Mouse (Mus musculus) neural tube, embryonic 13.5 days (tissue): ENCODE measurements around the gene BC067074. TPM values are rescaled to one million over a fixed set of nuclear protein-coding genes. Genes with fewer than 3 reads are reported as not detected.

Experiments used
- ATAC-seq: fragments of 200-750 bp; cut with Nextera tagmentation; 2 replicates; pipeline ENCODE4 v1.8.0; 2017; ENCODE audit warnings: low read depth, mild to moderate bottlenecking, moderate TSS enrichment, moderate library complexity
- H3K27ac ChIP-seq: fragments of 300-500 bp; sonication (generic); replicated peaks from 2 replicates; pipeline ENCODE4 v1.5.1; 2015; ENCODE audit warnings: moderate library complexity, mild to moderate bottlenecking, inconsistent platforms
- H3K27me3 ChIP-seq: fragments of 300-500 bp; sonication (generic); 2 replicates; pipeline ENCODE4 v1.6.1; 2015; ENCODE audit warnings: mild to moderate bottlenecking, inconsistent platforms
- H3K36me3 ChIP-seq: fragments of 300-500 bp; sonication (generic); 2 replicates; pipeline ENCODE4 v1.6.1; 2015; ENCODE audit warnings: mild to moderate bottlenecking, inconsistent platforms
- H3K4me1 ChIP-seq: fragments of 300-500 bp; sonication (generic); replicated peaks from 2 replicates; pipeline ENCODE4 v1.6.1; 2015; ENCODE audit warnings: inconsistent platforms
- H3K4me2 ChIP-seq: fragments of 300-500 bp; sonication (generic); 2 replicates; pipeline ENCODE4 v1.6.1; 2015; ENCODE audit warnings: inconsistent platforms, mild to moderate bottlenecking, moderate library complexity
- H3K4me3 ChIP-seq: fragments of 300-500 bp; sonication (generic); 2 replicates; pipeline ENCODE4 v1.5.1; 2015; ENCODE audit warnings: mild to moderate bottlenecking, inconsistent platforms
- H3K9ac ChIP-seq: fragments of 300-500 bp; sonication (generic); 2 replicates; pipeline ENCODE4 v1.6.1; 2015; ENCODE audit warnings: moderate library complexity, mild to moderate bottlenecking, inconsistent platforms
- H3K9me3 ChIP-seq: fragments of 300-500 bp; sonication (generic); 2 replicates; pipeline ENCODE4 v1.6.1; 2016; ENCODE audit warnings: inconsistent platforms
- WGBS: fragments of 180-500 bp; shearing (Covaris S2); methylation state at CpG from one replicate; pipeline ENCODE4 v1.1.7; 2015; 5-methylcytosine and 5-hydroxymethylcytosine counted together
- polyA plus RNA-seq: library from polyadenylated mRNA; unstranded; fragments of >200 nt; fragmentation: Nextera tagmentation; extraction: Ambion mirVana; gene quantifications from 2 replicates; pipeline ENCODE4 v1.2.1, GENCODE M21; 2015

BC067074 gene
- polyA plus RNA-seq, 1 experiment from 2014 or later = 0.59 TPM

- Histone ChIP-seq H3K27ac (no peak overlapping the region), H3K4me2 (no peak overlapping the region), H3K4me1 (0 out of 2 replicates have a peak, but pooled peaks cover 3% of the 10 kb centered on the region), H3K27me3 (no peaks in the 10 kb centered on the region), H3K36me3 (no peaks in the 10 kb centered on the region), H3K4me3 (no peak overlapping the region), H3K9ac (no peak overlapping the region), H3K9me3 (0 out of 2 replicates have a peak, but pooled peaks cover 6% of the 10 kb centered on the region)
- 47% methylated on average over 7 of the region's 7 CpGs for WGBS
- ATAC-seq = no peak
These were observed 39.3 kb downstream of the BC067074 start for GRCm38 (mm10) chr13:113332256-113332655.

DNA sequence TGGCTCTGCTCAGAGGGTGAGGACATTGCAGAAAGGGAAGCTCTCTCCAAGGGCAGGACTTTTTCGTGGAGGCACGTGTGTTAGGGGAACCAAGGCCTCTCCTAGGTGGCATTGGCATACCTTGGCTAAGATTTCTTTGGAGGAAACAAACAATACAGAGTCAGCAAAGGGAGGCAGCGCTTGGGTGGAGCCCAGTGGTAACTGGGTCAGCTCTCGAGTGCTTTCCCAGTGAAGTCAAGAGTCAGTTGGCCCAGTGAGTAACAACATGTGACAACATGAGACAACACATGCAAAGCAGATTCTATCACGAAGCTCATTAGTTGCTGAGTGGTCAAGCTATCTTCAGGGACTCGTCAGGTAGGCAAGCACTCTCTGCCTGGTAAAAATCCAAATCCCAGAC lies 40.4 kb downstream of the BC067074 start:
- Histone ChIP-seq H3K27me3 (no peaks in the 10 kb centered on the region), H3K9me3 (0 out of 2 replicates have a peak, but pooled peaks cover 6% of the 10 kb centered on the region), H3K4me3 (no peak overlapping the region), H3K36me3 (no peaks in the 10 kb centered on the region), H3K4me1 (0 out of 2 replicates have a peak, but pooled peaks cover 6% of the 10 kb centered on the region), H3K27ac (no peak overlapping the region), H3K9ac (no peak overlapping the region), H3K4me2 (no peak overlapping the region)
- WGBS = 86% methylated on average over 6 of the region's 6 CpGs
- no peak for ATAC-seq

- ATAC-seq = no peak
- Histone ChIP-seq H3K9me3 (0 out of 2 replicates have a peak, but pooled peaks cover 6% of the 10 kb centered on the region), H3K27ac (no peak overlapping the region), H3K4me2 (no peak overlapping the region), H3K4me1 (0 out of 2 replicates have a peak, but pooled peaks cover 6% of the 10 kb centered on the region), H3K4me3 (no peak overlapping the region), H3K27me3 (no peaks in the 10 kb centered on the region), H3K9ac (no peak overlapping the region), H3K36me3 (no peaks in the 10 kb centered on the region)
- WGBS = 76% methylated on average over 5 of the region's 5 CpGs
These were observed 41.0 kb downstream of the BC067074 start for GRCm38 (mm10) chr13:113333931-113334330.

DNA sequence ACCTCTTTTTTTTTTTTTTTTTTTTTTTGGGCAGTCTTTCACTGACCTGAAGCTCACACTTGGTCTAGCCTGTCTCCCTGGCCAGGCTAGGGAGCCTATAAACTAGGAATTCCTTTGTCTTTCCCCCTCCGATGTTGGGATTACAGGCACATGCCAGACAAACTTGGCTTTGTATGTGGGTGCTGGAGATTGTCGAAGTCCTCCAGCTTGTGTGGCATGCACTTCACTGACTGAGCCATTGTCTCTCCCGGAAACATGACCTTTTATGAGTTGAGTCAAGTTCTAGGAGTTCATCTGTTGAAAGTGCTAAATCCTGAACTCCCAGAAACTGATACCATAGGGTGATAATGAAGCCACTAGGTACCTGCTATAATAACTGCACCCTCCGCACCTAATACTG lies 41.8 kb downstream of the BC067074 start:
- H3K4me1 ChIP-seq = 0 out of 2 replicates have a peak, but pooled peaks cover 6% of the 10 kb centered on the region
- no peak overlapping the region for H3K4me2 ChIP-seq
- H3K4me3 ChIP-seq = no peak overlapping the region
- H3K27me3 ChIP-seq = no peaks in the 10 kb centered on the region
- H3K27ac ChIP-seq = no peak overlapping the region
- ATAC-seq = no peak
- no peaks in the 10 kb centered on the region for H3K36me3 ChIP-seq
- no peak overlapping the region for H3K9ac ChIP-seq
- 0 out of 2 replicates have a peak, but pooled peaks cover 6% of the 10 kb centered on the region for H3K9me3 ChIP-seq
- WGBS = 62% methylated on average over 4 of the region's 4 CpGs

DNA sequence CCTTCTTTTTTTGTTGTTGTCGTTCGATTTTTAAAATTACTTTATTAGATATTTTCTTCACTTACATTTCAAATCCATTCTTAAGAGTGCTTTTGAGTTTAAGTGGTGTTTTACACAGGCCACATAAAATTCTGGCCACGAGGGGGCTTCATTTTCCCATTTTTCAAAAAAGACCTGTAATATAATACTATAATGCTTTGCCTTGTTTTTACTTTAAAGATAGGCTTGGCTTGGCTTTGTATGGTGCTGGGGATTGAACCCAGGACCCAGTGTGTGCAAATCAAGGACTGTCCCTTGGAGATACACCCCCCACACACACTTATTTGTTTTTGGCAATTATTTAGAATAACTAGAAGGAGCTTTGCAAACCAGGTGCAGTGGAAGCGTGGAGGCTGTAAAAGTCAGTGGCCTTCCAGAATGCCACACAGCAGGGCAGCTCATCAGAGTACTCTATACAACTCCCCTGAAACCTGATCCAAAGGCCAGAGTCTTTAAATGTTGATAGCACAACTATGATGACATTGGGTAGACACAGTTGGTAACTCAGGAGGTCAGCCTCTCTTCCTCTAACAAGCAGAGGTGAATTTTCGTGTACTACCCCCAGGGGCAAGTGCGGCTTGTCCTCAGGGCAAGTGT lies 44.4 kb downstream of the BC067074 start:
- Histone ChIP-seq H3K27me3 (no peaks in the 10 kb centered on the region), H3K9me3 (no peaks in the 10 kb centered on the region), H3K4me3 (no peak overlapping the region), H3K4me2 (no peak overlapping the region), H3K4me1 (0 out of 2 replicates have a peak, but pooled peaks cover 4% of the 10 kb centered on the region), H3K36me3 (no peaks in the 10 kb centered on the region), H3K27ac (no peak overlapping the region), H3K9ac (no peak overlapping the region)
- WGBS = 37% methylated on average over 6 of the region's 6 CpGs
- ATAC-seq = 0 out of 2 replicates have a peak, but pooled peaks have one; percentile 32

DNA sequence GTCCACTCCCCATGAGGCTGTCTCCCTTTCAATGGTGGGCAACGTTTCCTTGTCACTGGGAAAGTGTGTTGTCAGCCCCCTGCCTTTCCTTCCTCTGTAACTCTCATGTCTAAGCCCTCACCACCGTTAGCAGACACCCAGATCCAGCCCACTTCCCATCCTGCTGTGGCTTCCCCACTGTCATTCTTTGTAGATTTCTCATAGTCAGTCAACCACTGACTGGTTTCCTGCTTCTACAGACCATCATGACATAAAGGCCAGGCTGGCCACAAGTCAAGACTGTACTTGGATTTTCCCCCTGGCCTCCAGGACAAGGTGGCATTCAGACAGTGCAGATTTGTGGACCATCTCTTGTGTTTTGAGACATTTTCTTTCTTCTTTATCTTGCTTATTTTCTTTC lies 47.7 kb downstream of the BC067074 start:
- H3K9ac ChIP-seq = no peak overlapping the region
- H3K4me1 ChIP-seq = 0 out of 2 replicates have a peak, but pooled peaks cover 3% of the 10 kb centered on the region
- H3K9me3 ChIP-seq = no peaks in the 10 kb centered on the region
- no peak overlapping the region for H3K27ac ChIP-seq
- ATAC-seq = no peak
- H3K4me2 ChIP-seq = no peak overlapping the region
- no peak overlapping the region for H3K4me3 ChIP-seq
- H3K36me3 ChIP-seq = no peaks in the 10 kb centered on the region
- 63% methylated on average over 2 of the region's 2 CpGs for WGBS
- H3K27me3 ChIP-seq = no peaks in the 10 kb centered on the region

DNA sequence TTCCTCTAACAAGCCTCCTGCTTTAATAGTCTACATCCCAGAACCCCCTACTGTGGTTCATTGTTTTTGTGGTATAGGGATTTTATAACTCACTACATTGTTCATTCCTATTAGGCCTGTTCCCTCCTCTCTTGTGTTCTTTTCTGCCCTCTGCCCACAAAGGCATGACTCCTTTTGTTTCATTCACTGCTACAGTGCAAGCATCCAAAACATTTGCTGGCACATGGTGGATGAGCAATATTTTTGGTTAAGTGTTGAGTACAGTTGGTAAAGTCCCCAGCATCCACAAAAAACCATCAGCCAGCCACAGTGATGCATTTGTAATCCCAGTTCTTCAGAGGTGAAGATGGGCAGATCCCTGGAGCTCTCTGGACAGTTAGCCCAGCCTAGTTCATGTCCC lies 48.2 kb downstream of the BC067074 start:
- Histone ChIP-seq H3K9me3 (no peaks in the 10 kb centered on the region), H3K4me2 (no peak overlapping the region), H3K9ac (no peak overlapping the region), H3K27ac (no peak overlapping the region), H3K4me3 (no peak overlapping the region), H3K27me3 (no peaks in the 10 kb centered on the region), H3K36me3 (no peaks in the 10 kb centered on the region), H3K4me1 (0 out of 2 replicates have a peak, but pooled peaks cover 3% of the 10 kb centered on the region)
- ATAC-seq = no peak

GRCm38 (mm10) chr13:113342355-113342919 lies 49.5 kb downstream of the BC067074 start:
- Histone ChIP-seq H3K4me1 (0 out of 2 replicates have a peak, but pooled peaks cover under 1% of the 10 kb centered on the region), H3K27ac (no peak overlapping the region), H3K9ac (no peak overlapping the region), H3K4me3 (no peak overlapping the region), H3K27me3 (no peaks in the 10 kb centered on the region), H3K9me3 (no peaks in the 10 kb centered on the region), H3K36me3 (no peaks in the 10 kb centered on the region), H3K4me2 (no peak overlapping the region)
- ATAC-seq = no peak
- 85% methylated on average over 10 of the region's 10 CpGs for WGBS

GRCm38 (mm10) chr13:113350743-113351430 lies 57.9 kb downstream of the BC067074 start:
- Histone ChIP-seq H3K9me3 (no peaks in the 10 kb centered on the region), H3K27ac (no peak overlapping the region), H3K4me3 (no peak overlapping the region), H3K4me2 (no peak overlapping the region), H3K4me1 (peaks cover 15% of the 10 kb centered on the region), H3K9ac (no peak overlapping the region), H3K36me3 (no peaks in the 10 kb centered on the region), H3K27me3 (no peaks in the 10 kb centered on the region)
- WGBS = 66% methylated on average over 11 of the region's 11 CpGs
- no peak for ATAC-seq

- ATAC-seq = no peak
- Histone ChIP-seq H3K9me3 (no peaks in the 10 kb centered on the region), H3K4me2 (no peak overlapping the region), H3K27ac (no peak overlapping the region), H3K36me3 (no peaks in the 10 kb centered on the region), H3K27me3 (0 out of 2 replicates have a peak, but pooled peaks cover 3% of the 10 kb centered on the region), H3K4me1 (peaks cover 20% of the 10 kb centered on the region), H3K4me3 (no peak overlapping the region), H3K9ac (no peak overlapping the region)
- 90% methylated on average over 3 of the region's 3 CpGs for WGBS
These were observed 60.6 kb downstream of the BC067074 start for GRCm38 (mm10) chr13:113353546-113353945.

- no peak overlapping the region for H3K4me2 ChIP-seq
- H3K9me3 ChIP-seq = no peaks in the 10 kb centered on the region
- H3K36me3 ChIP-seq = no peaks in the 10 kb centered on the region
- no peak overlapping the region for H3K4me3 ChIP-seq
- H3K9ac ChIP-seq = no peak overlapping the region
- WGBS = 92% methylated on average over 4 of the region's 4 CpGs
- 0 out of 2 replicates have a peak, but pooled peaks cover 3% of the 10 kb centered on the region for H3K27me3 ChIP-seq
- H3K27ac ChIP-seq = no peak overlapping the region
- H3K4me1 ChIP-seq = peaks cover 20% of the 10 kb centered on the region
- no peak for ATAC-seq
These were observed 61.0 kb downstream of the BC067074 start for GRCm38 (mm10) chr13:113353955-113354354.

GRCm38 (mm10) chr13:113355022-113355421 lies 62.1 kb downstream of the BC067074 start:
- Histone ChIP-seq H3K9ac (no peak overlapping the region), H3K4me1 (peaks cover 20% of the 10 kb centered on the region), H3K36me3 (no peaks in the 10 kb centered on the region), H3K27ac (no peak overlapping the region), H3K4me3 (no peak overlapping the region), H3K27me3 (0 out of 2 replicates have a peak, but pooled peaks cover 3% of the 10 kb centered on the region), H3K9me3 (no peaks in the 10 kb centered on the region), H3K4me2 (no peak overlapping the region)
- ATAC-seq = no peak
- WGBS = 2% methylated on average over 4 of the region's 4 CpGs
